Mouse (Mus musculus): Measurements from ENCODE around the gene Thrb.
"Not testable (repeated sequence)": the region's sequence is repeated elsewhere in the genome, so short reads cannot be mapped to it uniquely, and the experiment has no call there.

The Thrb gene

GRCm38 (mm10) chr14:17879446-17879845 lies 219.4 kb downstream of the Thrb start:
- no peak for DNase-seq (ENCODE audit: low spot score)

GRCm38 (mm10) chr14:17884884-17885283 lies 224.8 kb downstream of the Thrb start:
- no peak for DNase-seq (ENCODE audit: low spot score)

- no peak for DNase-seq (ENCODE audit: low spot score)
Measured at GRCm38 (mm10) chr14:17885320-17885719, 225.3 kb downstream of the Thrb start.

GRCm38 (mm10) chr14:17894791-17895190 lies 234.7 kb downstream of the Thrb start:
- no peak for DNase-seq (ENCODE audit: low spot score)

- no peak for DNase-seq (ENCODE audit: low spot score)
Measured at GRCm38 (mm10) chr14:17899733-17900413, 239.8 kb downstream of the Thrb start.

- no peak for DNase-seq (ENCODE audit: low spot score)
Measured at GRCm38 (mm10) chr14:17900414-17900795, 240.3 kb downstream of the Thrb start.

- DNase-seq (ENCODE audit: low spot score), result no peak
Measured at GRCm38 (mm10) chr14:17902426-17902825, 242.4 kb downstream of the Thrb start.

GRCm38 (mm10) chr14:17903121-17903520 lies 243.1 kb downstream of the Thrb start:
- no peak for DNase-seq (ENCODE audit: low spot score)

GRCm38 (mm10) chr14:17904554-17904953 lies 244.5 kb downstream of the Thrb start:
- no peak for DNase-seq (ENCODE audit: low spot score)

- DNase-seq (ENCODE audit: low spot score), result no peak
Measured at GRCm38 (mm10) chr14:17905627-17906026, 245.6 kb downstream of the Thrb start.

GRCm38 (mm10) chr14:17906931-17907330 lies 246.9 kb downstream of the Thrb start:
- DNase-seq (ENCODE audit: low spot score), result no peak

GRCm38 (mm10) chr14:17911157-17911556 lies 251.1 kb downstream of the Thrb start:
- DNase-seq (ENCODE audit: low spot score), result no peak

- no peak for DNase-seq (ENCODE audit: low spot score)
Measured at GRCm38 (mm10) chr14:17912573-17913207, 252.6 kb downstream of the Thrb start.

GRCm38 (mm10) chr14:17915556-17915955 lies 255.5 kb downstream of the Thrb start:
- DNase-seq (ENCODE audit: low spot score), result no peak

GRCm38 (mm10) chr14:17916651-17917050 lies 256.6 kb downstream of the Thrb start:
- no peak for DNase-seq (ENCODE audit: low spot score)

- DNase-seq (ENCODE audit: low spot score), result no peak
Measured at GRCm38 (mm10) chr14:17917124-17917763, 257.2 kb downstream of the Thrb start.

- DNase-seq (ENCODE audit: low spot score), result no peak
Measured at GRCm38 (mm10) chr14:17917899-17918298, 257.8 kb downstream of the Thrb start.

GRCm38 (mm10) chr14:17922807-17923704 lies 263.0 kb downstream of the Thrb start:
- no peak for DNase-seq (ENCODE audit: low spot score)

- DNase-seq (ENCODE audit: low spot score), result no peak
Measured at GRCm38 (mm10) chr14:17927469-17927868, 267.4 kb downstream of the Thrb start.

GRCm38 (mm10) chr14:17929585-17929984 lies 269.5 kb downstream of the Thrb start:
- DNase-seq (ENCODE audit: low spot score), result no peak

- no peak for DNase-seq (ENCODE audit: low spot score)
Measured at GRCm38 (mm10) chr14:17933475-17933874, 273.4 kb downstream of the Thrb start.

GRCm38 (mm10) chr14:17934779-17935178 lies 274.7 kb downstream of the Thrb start:
- DNase-seq (ENCODE audit: low spot score), result not testable (repeated sequence)

Measured in T-cell, adult 2 months (primary cell).